Mouse (Mus musculus): ENCODE measurements around the gene Zfp719.

The Zfp719 gene

DNA sequence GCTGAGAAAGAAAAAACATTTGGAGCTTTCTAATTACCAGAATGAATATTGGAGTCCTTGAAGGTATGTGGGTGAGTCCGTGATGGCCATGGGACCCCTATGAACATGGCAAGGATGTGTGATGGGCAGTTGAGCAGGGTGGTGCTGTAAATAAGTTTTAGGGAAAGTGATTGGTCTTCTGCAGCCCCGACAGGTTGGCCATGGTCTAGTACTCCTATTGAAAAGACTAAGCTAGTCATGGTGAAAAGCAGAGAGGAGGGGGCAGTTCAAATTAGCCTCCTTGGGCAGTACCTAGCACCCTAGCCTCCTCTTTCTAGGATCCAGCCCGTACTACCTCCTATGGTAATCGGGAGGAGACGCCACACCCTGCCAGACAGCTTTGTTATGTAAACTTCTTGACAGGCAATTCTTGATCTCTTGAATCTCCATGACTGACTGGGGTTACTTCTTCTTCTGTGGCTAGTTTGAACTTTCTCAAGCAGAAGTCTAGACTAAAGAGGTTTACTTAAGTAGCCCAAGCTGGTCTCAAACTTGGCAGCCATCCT is 28.4 kb downstream of the Zfp719 start:
- DNase-seq (ENCODE audit: low read depth, low spot score), result no peak

DNA sequence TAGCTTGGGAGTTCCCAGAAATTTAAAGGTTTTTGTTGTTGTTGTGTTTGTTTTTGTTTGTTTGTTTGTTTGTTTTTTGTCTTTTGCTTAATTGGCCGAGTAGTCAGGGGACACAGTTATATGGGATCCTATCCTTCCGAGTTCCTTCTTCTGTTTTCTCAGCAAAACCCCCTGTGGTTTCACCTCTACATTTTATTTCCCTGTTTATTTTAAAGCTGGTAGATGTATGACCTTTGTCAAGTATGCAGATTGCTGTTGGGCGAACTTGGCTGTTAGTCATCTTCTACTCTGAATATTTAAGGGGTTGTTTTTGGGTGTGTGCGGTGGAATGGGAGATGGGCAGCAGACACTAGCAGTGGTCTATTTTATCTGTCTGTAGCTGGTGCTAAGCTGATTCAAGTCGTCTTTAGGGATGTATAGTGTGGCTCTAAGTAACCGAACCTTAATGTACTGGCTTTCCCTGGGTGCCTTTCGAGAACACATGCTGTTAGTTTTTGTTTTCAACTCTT is 29.0 kb downstream of the Zfp719 start:
- no peak for DNase-seq (ENCODE audit: low read depth, low spot score)

DNA sequence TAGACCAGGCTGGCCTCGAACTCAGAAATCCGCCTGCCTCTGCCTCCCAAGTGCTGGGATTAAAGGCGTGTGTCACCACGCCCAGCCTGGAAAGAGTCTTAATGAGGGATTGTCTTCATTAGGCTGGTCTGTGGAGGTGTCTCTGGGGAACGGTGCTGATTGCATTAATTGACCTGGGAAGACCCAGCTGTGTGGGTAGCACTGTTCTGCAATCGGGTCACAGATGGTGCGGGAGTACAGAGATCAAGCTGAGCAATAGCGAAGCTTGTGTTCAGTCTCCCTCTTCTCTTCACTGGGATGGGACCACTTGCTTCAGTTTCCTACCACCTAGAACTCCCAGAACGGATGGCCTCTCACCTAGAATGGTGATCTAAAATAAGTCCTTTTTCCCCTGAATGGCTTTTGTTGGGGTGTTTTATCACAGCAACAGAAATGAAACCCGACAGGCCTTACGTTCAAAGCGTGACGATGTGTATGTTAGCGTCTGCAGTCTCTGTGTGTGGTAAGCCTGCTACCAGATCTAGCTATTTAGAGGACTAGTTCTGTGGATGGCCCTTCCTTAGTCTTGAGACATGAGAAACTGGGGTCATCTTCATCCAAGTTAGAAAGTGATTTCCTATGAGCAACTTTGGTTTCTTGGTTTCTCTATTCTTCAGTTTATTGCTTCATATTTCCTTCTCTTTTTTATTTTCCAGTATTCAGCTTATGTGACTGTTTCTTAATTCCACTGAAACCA is 34.6 kb downstream of the Zfp719 start:
- no peak for DNase-seq (ENCODE audit: low read depth, low spot score)

DNA sequence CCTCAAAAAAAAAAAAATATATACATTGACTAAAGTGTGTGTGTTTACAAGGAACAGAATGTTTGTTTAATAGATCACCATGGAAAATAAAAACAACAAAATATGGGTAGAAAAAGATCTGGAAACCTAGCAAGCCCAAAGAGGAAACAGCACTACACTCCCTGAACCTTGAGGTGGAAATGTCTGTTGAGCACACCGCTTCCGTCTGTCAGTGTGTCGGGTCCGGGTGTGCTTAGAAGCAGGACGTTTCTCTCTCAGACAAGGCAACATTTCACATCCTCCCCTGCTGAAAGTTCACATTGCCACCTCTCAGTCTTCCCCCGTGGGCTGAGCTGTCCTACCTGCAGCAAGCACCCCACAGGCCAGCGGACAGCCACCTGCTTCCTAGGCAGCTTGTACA is 43.5 kb downstream of the Zfp719 start:
- no peak for DNase-seq (ENCODE audit: low read depth, low spot score)

DNA sequence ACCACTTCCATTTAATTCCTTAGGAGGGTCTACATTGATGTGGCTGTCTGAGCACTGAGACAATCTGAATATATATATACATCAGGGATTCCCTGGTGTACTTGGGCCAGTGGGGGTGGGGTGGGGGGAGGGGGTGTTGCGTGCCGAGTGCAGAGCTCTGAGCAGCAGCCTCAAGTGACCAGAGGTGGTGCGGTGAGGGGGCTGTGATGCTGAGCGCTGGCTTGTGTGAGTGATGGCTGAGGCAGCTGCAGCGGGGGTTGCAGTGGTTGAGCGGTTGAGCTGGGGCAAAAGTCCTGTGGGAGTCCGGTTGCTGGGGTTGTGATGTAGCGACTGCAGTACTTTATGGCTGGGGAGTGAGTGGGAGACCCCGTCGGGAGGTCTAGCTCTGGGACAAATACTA is 44.4 kb downstream of the Zfp719 start:
- DNase-seq (ENCODE audit: low read depth, low spot score), result no peak

DNA sequence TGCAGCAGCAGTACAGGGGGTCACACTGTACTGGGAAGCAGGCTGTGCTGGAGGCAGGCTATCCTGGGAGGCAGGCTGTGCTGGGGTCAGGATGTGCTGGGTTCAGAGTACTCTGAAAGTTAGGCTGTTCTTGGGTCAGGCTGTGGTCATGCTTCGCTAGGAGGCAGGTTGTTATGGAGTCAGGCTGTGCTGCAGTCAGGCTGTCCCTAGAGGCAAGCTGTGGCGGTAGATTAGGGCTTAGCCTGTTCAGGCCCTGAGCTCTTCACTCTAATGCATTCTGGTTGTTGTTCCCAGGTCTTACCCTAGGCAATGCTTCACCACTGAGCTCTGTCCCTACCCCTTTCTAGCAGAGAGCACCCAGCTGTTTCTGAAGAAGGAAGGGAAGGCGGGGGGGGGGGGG is 45.7 kb downstream of the Zfp719 start:
- DNase-seq (ENCODE audit: low read depth, low spot score), result no peak

DNA sequence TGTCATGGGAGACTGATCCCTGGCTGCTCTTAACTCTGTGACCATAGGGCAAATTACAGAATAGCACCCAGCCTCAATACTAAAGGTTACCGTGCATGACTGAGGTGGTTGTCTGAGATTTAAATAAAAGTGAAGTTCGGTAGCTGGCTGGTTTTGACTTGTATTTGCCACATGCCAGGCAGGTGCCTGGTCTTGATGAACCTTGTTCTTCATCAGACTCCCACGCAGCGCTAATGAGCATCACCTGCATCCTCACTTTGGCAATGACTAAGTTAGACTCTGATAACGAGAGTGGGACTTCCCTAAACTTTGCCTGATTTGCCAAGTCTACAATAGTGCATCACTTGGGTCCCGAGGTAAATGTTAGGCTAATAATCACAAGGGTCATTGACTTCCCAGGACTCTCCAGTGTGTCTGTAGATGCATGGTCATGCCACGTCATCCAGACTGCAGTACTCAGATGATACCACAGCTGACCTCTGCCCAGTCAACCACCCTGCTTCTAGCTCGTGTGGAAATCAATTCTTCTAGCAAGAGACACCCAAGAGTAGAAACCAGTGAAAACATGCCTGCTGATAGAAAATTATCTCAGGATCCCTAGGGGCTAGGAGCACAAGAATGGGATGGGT is 46.5 kb downstream of the Zfp719 start:
- no peak for DNase-seq (ENCODE audit: low read depth, low spot score)

DNA sequence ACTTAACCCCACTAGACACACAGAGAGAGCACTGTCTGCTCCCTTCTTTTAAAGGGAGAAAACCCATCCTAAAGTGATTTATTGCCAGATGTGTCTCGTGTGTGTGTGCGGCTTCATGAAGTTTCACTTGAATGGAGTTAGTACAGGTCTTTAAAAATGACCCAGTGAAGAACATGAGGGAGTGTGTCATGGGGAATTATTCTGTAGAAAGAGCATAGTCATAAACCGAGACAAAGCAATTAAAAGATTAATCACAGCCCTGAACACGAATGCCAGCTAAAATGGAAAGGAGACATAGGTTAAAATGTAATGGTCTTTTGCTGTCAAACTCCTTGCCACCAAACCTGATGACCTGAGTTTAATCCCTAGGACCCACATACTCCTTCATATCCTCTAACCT is 54.5 kb downstream of the Zfp719 start:
- DNase-seq (ENCODE audit: low read depth, low spot score), result no peak

DNA sequence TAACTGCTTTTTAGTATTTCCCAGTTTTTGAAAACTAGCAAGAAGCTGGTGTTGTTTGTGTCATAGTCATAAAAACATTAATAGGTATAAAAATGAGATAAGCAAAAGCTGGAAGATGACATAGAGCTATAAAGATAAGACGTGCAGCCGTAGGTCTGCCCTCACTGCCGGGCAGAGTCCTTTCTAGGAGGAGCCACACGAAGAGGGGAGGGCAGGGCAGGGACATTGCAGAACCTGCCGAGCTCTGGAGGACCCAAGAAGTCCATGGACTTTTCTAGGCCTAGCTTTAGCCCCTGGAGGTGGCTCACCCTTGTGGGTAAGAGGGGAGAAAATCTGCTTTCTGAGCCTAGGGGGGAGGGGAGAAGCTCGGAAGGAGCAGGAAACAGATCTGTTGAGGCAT is 55.1 kb downstream of the Zfp719 start, which contains the start of gene Ceacam18:
Ceacam18 (plus strand) TSS at position 208 of the 400 bp plus-strand sequence.
- DNase-seq (ENCODE audit: low read depth, low spot score), result no peak

DNA sequence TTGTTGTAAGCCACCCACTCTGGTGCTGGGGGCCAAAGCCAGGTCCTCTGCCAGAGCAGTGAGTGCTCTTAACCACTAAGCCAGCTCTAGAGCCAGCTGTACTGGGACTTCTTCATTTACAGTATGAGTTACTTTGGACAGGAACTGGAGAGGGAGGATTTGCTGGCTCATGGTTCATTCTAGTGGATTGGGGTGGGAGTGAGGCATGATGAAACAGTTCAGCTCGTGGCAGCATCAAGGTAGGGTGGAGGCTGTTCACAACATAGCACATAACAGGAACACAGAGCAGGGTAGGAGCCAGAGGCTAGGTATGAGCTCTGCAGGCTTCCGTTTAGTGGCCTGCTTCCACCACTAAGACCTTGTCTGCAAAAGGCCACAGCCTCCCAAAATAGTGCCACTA is 56.8 kb downstream of the Zfp719 start:
- no peak for DNase-seq (ENCODE audit: low read depth, low spot score)

DNA sequence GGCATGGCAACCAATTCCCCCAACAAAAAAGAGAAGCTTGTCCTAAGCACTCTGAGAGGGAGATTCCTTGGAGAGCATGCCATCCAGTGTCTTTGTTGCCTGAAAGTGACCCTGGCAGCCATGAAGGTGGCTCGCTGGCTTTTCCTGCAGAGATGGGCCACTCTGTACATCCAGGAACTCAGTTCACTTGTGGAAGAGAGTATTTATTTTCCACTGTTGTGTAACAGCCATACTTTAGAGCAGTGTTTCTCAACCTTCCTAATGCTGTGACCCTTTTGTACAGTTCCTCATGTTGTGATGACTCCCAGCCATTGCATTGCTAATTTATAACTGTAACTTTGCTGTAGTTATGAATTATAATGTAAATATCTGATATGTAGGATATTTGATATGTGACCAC is 57.7 kb downstream of the Zfp719 start:
- DNase-seq (ENCODE audit: low read depth, low spot score), result no peak

DNA sequence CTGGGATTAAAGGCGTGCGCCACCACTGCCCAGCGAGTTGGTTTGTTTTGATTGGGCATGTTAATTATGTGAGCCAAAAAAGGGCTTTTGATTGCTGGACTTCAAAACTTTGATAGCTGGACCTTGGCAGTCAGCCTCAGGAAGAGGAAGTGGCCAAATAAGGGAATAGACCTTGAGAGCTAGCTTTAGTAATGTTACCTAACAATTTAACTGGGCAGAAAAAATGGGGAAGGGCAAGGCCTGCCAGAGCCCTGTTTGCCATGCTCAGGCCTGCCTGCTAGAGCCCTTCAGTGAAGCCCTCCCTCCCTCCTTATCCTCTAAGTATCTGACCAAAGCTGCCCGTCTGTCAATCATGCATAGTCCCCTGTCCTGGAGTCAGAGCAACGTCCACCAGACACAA is 63.2 kb downstream of the Zfp719 start:
- no peak for DNase-seq (ENCODE audit: low read depth, low spot score)
